Mouse (Mus musculus) liver, embryonic 14.5 days (tissue): ENCODE data around the gene Ndufb4.

Experiments used
- CTCF ChIP-seq: IDR thresholded peaks from 2 replicates; pipeline ENCODE4 v1.5.1; 2016; ENCODE audit warnings: antibody characterized with exemption, low read depth, control low read depth
- EP300 ChIP-seq: IDR thresholded peaks from 2 replicates; pipeline ENCODE4 v1.6.1; 2016; ENCODE audit warnings: antibody characterized with exemption, low read depth

DNA sequence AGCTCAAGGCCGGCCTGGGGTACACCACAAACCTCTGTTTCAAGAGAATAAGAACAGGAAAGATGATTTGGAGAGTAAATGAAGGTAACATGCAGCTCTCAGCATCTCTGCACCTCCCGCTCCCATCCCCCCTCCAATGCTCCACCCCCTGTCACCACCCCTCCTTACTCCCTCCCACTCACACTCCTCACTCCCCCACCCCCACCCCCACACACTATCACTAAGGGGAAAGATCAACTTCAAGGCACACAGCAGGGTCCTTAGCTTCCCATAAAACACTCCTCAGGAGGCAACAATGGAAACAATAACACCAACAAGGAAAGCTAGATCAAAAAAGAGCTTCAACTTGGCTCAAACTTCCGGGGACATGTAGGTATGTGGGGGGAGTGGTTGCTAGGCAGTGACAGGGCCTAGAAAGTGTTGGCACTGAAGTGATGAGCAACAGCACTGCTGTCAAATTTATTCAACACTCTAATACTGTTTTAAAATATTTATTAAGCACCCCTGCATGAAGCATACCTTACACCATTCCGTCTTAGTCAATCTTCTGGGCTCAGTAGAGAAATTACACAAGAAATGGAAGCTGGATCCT is 1.6 kb upstream of the Ndufb4 start:
- no peak for TF ChIP-seq EP300
- no peak for TF ChIP-seq CTCF
